Mouse (Mus musculus): ENCODE data around the gene Fbf1.

DNA sequence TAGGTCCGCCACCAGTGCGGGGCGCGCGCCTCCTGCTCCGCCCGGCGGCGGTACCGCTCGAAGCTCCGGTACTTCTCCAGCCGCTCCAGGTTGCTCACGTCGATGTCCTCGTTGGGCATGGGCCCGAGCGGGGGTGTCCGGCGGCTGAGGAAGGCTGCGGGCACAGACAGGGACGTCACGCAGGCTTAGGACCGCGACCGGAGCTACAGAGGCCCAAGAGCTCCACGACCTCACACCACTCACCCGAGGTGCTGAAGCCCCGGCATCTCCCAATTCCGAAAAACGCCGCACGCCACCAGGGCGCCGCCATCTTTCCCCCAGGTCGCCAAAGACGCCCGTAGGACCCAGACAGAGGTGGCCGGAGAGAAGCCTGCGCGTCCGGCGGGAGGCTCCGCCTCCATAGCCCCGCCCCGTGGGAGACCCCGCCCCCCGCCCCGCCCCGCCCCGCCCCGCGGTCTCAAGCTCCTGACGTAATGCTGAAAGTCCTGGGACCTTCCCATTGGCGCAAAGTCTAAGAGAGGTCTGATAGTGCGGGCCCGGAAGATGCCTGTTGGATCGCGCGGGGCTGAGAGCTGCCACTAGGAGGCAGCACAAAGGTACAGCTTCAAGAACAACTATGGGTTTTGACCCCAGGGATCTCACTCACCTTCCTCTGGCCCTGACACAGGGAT is 29.4 kb downstream of the Fbf1 start, which contains the start of gene Mrpl38:
- TF ChIP-seq CTCF (IDR thresholded peaks at IDR 0.05; ENCODE audit: borderline replicate concordance, extremely low read depth, insufficient read depth, insufficient read length) (peak; percentile 89), POLR2A (IDR thresholded peaks at IDR 0.05; ENCODE audit: borderline replicate concordance, extremely low read depth, insufficient read depth, insufficient read length, poor library complexity, severe bottlenecking) (peak; percentile 37; the same call in 1 of the 2 replicates)

Data from brain, embryonic 14.5 days (tissue).